Mouse (Mus musculus) midbrain, embryonic 15.5 days (tissue): ENCODE data around the gene Rnf26. TPM values are rescaled to one million over a fixed set of nuclear protein-coding genes. Genes with fewer than 3 reads are reported as not detected.

Experiments used
- ATAC-seq: fragments of 200-750 bp; cut with Nextera tagmentation; replicated peaks from 2 replicates; pipeline ENCODE4 v1.8.0; 2017; ENCODE audit warnings: moderate TSS enrichment
- H3K27ac ChIP-seq: fragments of 300-500 bp; sonication (generic); 2 replicates; pipeline ENCODE4 v1.5.1; 2015; ENCODE audit warnings: mild to moderate bottlenecking, inconsistent platforms
- H3K27me3 ChIP-seq: fragments of 300-500 bp; sonication (generic); replicated peaks from 2 replicates; pipeline ENCODE4 v1.6.1; 2015; ENCODE audit warnings: inconsistent platforms
- H3K36me3 ChIP-seq: fragments of 300-500 bp; sonication (generic); replicated peaks from 2 replicates; pipeline ENCODE4 v1.6.1; 2015; ENCODE audit warnings: inconsistent platforms
- H3K4me1 ChIP-seq: fragments of 300-500 bp; sonication (generic); 2 replicates; pipeline ENCODE4 v1.6.1; 2015; ENCODE audit warnings: inconsistent platforms
- H3K4me2 ChIP-seq: fragments of 300-500 bp; sonication (generic); 2 replicates; pipeline ENCODE4 v1.6.1; 2015; ENCODE audit warnings: inconsistent platforms, mild to moderate bottlenecking, moderate library complexity
- H3K4me3 ChIP-seq: fragments of 300-500 bp; sonication (generic); 2 replicates; pipeline ENCODE4 v1.5.1; 2015; ENCODE audit warnings: mild to moderate bottlenecking, inconsistent platforms
- H3K9ac ChIP-seq: fragments of 300-500 bp; sonication (generic); 2 replicates; pipeline ENCODE4 v1.6.1; 2015; ENCODE audit warnings: mild to moderate bottlenecking, inconsistent platforms
- H3K9me3 ChIP-seq: fragments of 300-500 bp; sonication (generic); 2 replicates; pipeline ENCODE4 v1.6.1; 2016; ENCODE audit warnings: inconsistent platforms
- WGBS: fragments of 180-500 bp; shearing (Covaris S2); methylation state at CpG from one replicate; pipeline ENCODE4 v1.1.7; 2015; ENCODE audit warnings: mixed read lengths; 5-methylcytosine and 5-hydroxymethylcytosine counted together
- polyA plus RNA-seq: library from polyadenylated mRNA; unstranded; fragments of >200 nt; fragmentation: Nextera tagmentation; extraction: Ambion mirVana; gene quantifications from 2 replicates; pipeline ENCODE4 v1.2.1, GENCODE M21; 2015

The Rnf26 gene
- 29.2 and 32.4 TPM in 2 replicates for polyA plus RNA-seq

GRCm38 (mm10) chr9:44113105-44113789 lies at the start of gene Rnf26, which contains the start of gene Gm49380:
Gene Rnf26, minus strand, starts transcription at chr9:44113517.
Gene Gm49380, minus strand, starts transcription at chr9:44113500.
- Histone ChIP-seq H3K27me3 (no peaks in the 10 kb centered on the region), H3K9me3 (no peaks in the 10 kb centered on the region), H3K27ac (peak within 1 kb of the TSS; percentile 53; the same call in 1 of the 2 replicates), H3K4me2 (peak within 1 kb of the TSS; percentile 58), H3K4me3 (peak within 1 kb of the TSS; percentile 86), H3K4me1 (peaks cover 37% of the 10 kb centered on the region), H3K9ac (peak within 1 kb of the TSS; percentile 69), H3K36me3 (no peaks in the 10 kb centered on the region)
- peak; percentile 96 for ATAC-seq
- WGBS = under 1% methylated on average over 50 of the region's 51 CpGs

GRCm38 (mm10) chr9:44159886-44160285 lies 46.6 kb upstream of the Rnf26 start:
- H3K4me1 ChIP-seq = no peaks in the 10 kb centered on the region
- 88% methylated on average over 3 of the region's 3 CpGs for WGBS

GRCm38 (mm10) chr9:44147290-44147689 lies 34.0 kb upstream of the Rnf26 start:
- Histone ChIP-seq H3K27ac (no peak overlapping the region), H3K4me2 (no peak overlapping the region), H3K27me3 (no peaks in the 10 kb centered on the region), H3K9ac (no peak overlapping the region), H3K9me3 (no peaks in the 10 kb centered on the region), H3K36me3 (peaks cover 27% of the 10 kb centered on the region), H3K4me3 (no peak overlapping the region), H3K4me1 (no peaks in the 10 kb centered on the region)
- 53% methylated on average over 3 of the region's 3 CpGs for WGBS
- no peak for ATAC-seq

More at GRCm38 (mm10) chr9:44159886-44160285, 46.6 kb upstream of the Rnf26 start:
- Histone ChIP-seq H3K9ac (no peak overlapping the region), H3K36me3 (peaks cover 54% of the 10 kb centered on the region), H3K27me3 (no peaks in the 10 kb centered on the region), H3K9me3 (no peaks in the 10 kb centered on the region), H3K27ac (no peak overlapping the region), H3K4me3 (no peak overlapping the region), H3K4me2 (no peak overlapping the region)
- ATAC-seq = no peak

GRCm38 (mm10) chr9:44144718-44145060 lies 31.4 kb upstream of the Rnf26 start:
- no peak overlapping the region for H3K9ac ChIP-seq
- no peaks in the 10 kb centered on the region for H3K9me3 ChIP-seq
- H3K27ac ChIP-seq = no peak overlapping the region
- ATAC-seq = no peak
- H3K4me2 ChIP-seq = no peak overlapping the region
- no peaks in the 10 kb centered on the region for H3K4me1 ChIP-seq
- H3K27me3 ChIP-seq = no peaks in the 10 kb centered on the region
- peaks cover 19% of the 10 kb centered on the region for H3K36me3 ChIP-seq
- H3K4me3 ChIP-seq = no peak overlapping the region

GRCm38 (mm10) chr9:44144023-44144717 lies 30.9 kb upstream of the Rnf26 start:
- Histone ChIP-seq H3K4me3 (no peak overlapping the region), H3K36me3 (peaks cover 19% of the 10 kb centered on the region), H3K4me1 (no peaks in the 10 kb centered on the region), H3K27me3 (no peaks in the 10 kb centered on the region), H3K27ac (no peak overlapping the region), H3K9ac (no peak overlapping the region), H3K9me3 (no peaks in the 10 kb centered on the region), H3K4me2 (no peak overlapping the region)
- 30% methylated on average over 6 of the region's 8 CpGs for WGBS
- no peak for ATAC-seq

GRCm38 (mm10) chr9:44143421-44143820 lies 30.1 kb upstream of the Rnf26 start:
- no peak for ATAC-seq

GRCm38 (mm10) chr9:44141951-44142350 lies 28.6 kb upstream of the Rnf26 start:
- WGBS = 56% methylated on average over 5 of the region's 5 CpGs
- H3K4me2 ChIP-seq = no peak overlapping the region
- H3K27me3 ChIP-seq = no peaks in the 10 kb centered on the region
- no peaks in the 10 kb centered on the region for H3K9me3 ChIP-seq
- ATAC-seq = no peak
- no peak overlapping the region for H3K9ac ChIP-seq
- H3K4me3 ChIP-seq = no peak overlapping the region
- H3K4me1 ChIP-seq = no peaks in the 10 kb centered on the region
- H3K27ac ChIP-seq = no peak overlapping the region
- H3K36me3 ChIP-seq = peaks cover 19% of the 10 kb centered on the region

More at GRCm38 (mm10) chr9:44143421-44143820, 30.1 kb upstream of the Rnf26 start:
- Histone ChIP-seq H3K27ac (no peak overlapping the region), H3K9ac (no peak overlapping the region), H3K4me1 (no peaks in the 10 kb centered on the region), H3K36me3 (peaks cover 19% of the 10 kb centered on the region), H3K27me3 (no peaks in the 10 kb centered on the region), H3K9me3 (no peaks in the 10 kb centered on the region), H3K4me2 (no peak overlapping the region), H3K4me3 (no peak overlapping the region)
- WGBS = 70% methylated on average over 5 of the region's 5 CpGs

- Histone ChIP-seq H3K27me3 (peaks cover 29% of the 10 kb centered on the region), H3K4me2 (no peak overlapping the region), H3K4me3 (no peak overlapping the region), H3K27ac (no peak overlapping the region), H3K9me3 (no peaks in the 10 kb centered on the region), H3K4me1 (peaks cover 22% of the 10 kb centered on the region), H3K36me3 (no peaks in the 10 kb centered on the region), H3K9ac (no peak overlapping the region)
- 79% methylated on average over 4 of the region's 4 CpGs for WGBS
- no peak for ATAC-seq
Observed at GRCm38 (mm10) chr9:44137846-44138245, 24.5 kb upstream of the Rnf26 start.

- H3K4me3 ChIP-seq = peak overlapping the region; percentile 40
- H3K27ac ChIP-seq = no peak overlapping the region
- no peaks in the 10 kb centered on the region for H3K9me3 ChIP-seq
- H3K36me3 ChIP-seq = no peaks in the 10 kb centered on the region
- 63% methylated on average over 7 of the region's 7 CpGs for WGBS
- no peak for ATAC-seq
- peaks cover 22% of the 10 kb centered on the region for H3K4me1 ChIP-seq
- peak overlapping the region; percentile 70 for H3K4me2 ChIP-seq
- H3K27me3 ChIP-seq = peaks cover 41% of the 10 kb centered on the region
- no peak overlapping the region; the same call in 1 of the 2 replicates for H3K9ac ChIP-seq
Observed at GRCm38 (mm10) chr9:44135731-44136411, 22.6 kb upstream of the Rnf26 start.

GRCm38 (mm10) chr9:44134851-44135730 lies 21.8 kb upstream of the Rnf26 start:
- Histone ChIP-seq H3K27me3 (peaks cover 41% of the 10 kb centered on the region), H3K4me1 (peaks cover 28% of the 10 kb centered on the region), H3K36me3 (no peaks in the 10 kb centered on the region), H3K4me2 (peak overlapping the region; percentile 70), H3K9me3 (no peaks in the 10 kb centered on the region), H3K27ac (no peak overlapping the region), H3K9ac (peak overlapping the region; percentile 5; the same call in 1 of the 2 replicates), H3K4me3 (peak overlapping the region; percentile 40)
- WGBS = 2% methylated on average over 49 of the region's 49 CpGs
- 0 out of 2 replicates have a peak, but pooled peaks have one; percentile 43 for ATAC-seq

- H3K9me3 ChIP-seq = no peaks in the 10 kb centered on the region
- 1% methylated on average over 53 of the region's 55 CpGs for WGBS
- H3K4me2 ChIP-seq = peak within 1 kb of the TSS; percentile 70
- no peak within 1 kb of the TSS for H3K27ac ChIP-seq
- H3K9ac ChIP-seq = peak within 1 kb of the TSS; percentile 5
- peak; percentile 27; the same call in 1 of the 2 replicates for ATAC-seq
- H3K36me3 ChIP-seq = no peaks in the 10 kb centered on the region
- peaks cover 33% of the 10 kb centered on the region for H3K4me1 ChIP-seq
- peaks cover 41% of the 10 kb centered on the region for H3K27me3 ChIP-seq
- H3K4me3 ChIP-seq = peak within 1 kb of the TSS; percentile 40
Observed at GRCm38 (mm10) chr9:44134101-44134850, 21.0 kb upstream of the Rnf26 start, which contains the start of gene Mcam. Gene Mcam, plus strand, starts transcription at chr9:44134469.
